Mouse (Mus musculus) olfactory bulb, adult 2 months (tissue): ENCODE data around the gene Pla2r1. TPM values are rescaled to one million over a fixed set of nuclear protein-coding genes. Genes with fewer than 3 reads are reported as not detected.

ENCODE experiments used
- H3K27ac ChIP-seq: fragments of 200-500 bp; 2 replicates; pipeline ENCODE4 v1.5.1; 2012; ENCODE audit warnings: low read depth, low read length; ENCODE audit not compliant: insufficient read depth
- H3K4me1 ChIP-seq: fragments of 200-500 bp; 2 replicates; pipeline ENCODE4 v1.6.1; 2012; ENCODE audit warnings: low read length; ENCODE audit not compliant: control insufficient read depth, insufficient read depth
- H3K4me3 ChIP-seq: fragments of 200-500 bp; 2 replicates; pipeline ENCODE4 v1.5.1; 2012; ENCODE audit warnings: mild to moderate bottlenecking, low read depth, low read length, moderate library complexity; ENCODE audit not compliant: insufficient read depth
- CTCF ChIP-seq: fragments of 200-500 bp; IDR thresholded peaks from 2 replicates; pipeline ENCODE4 v1.5.1; 2012; ENCODE audit warnings: low read depth, mild to moderate bottlenecking, low read length, moderate library complexity; ENCODE audit not compliant: insufficient read depth
- POLR2A ChIP-seq: fragments of 200-500 bp; IDR thresholded peaks from 2 replicates; pipeline ENCODE4 v1.6.1; 2012; ENCODE audit warnings: mild to moderate bottlenecking, low read depth, low read length, moderate library complexity; ENCODE audit not compliant: insufficient read depth
- WGBS: fragments of 180-500 bp; shearing (Covaris S2); methylation state at CpG from one replicate; pipeline ENCODE4 v1.1.7; 2018; 5-methylcytosine and 5-hydroxymethylcytosine counted together
- polyA plus RNA-seq: library from polyadenylated mRNA; stranded (reverse); fragments of >200 nt; gene quantifications from 2 replicates; pipeline ENCODE4 v1.2.4, GENCODE M21; 2012; ENCODE audit warnings: low replicate concordance; ENCODE audit not compliant: missing spikeins, insufficient read depth, insufficient read length

Pla2r1 gene
- polyA plus RNA-seq, 1 experiment, result not detected

- Histone ChIP-seq H3K27ac (no peak overlapping the region), H3K4me1 (no peaks in the 10 kb centered on the region), H3K4me3 (no peak overlapping the region)
- TF ChIP-seq CTCF (no peak), POLR2A (no peak)
- WGBS, result 91% methylated on average over 4 of the region's 4 CpGs
Measured at GRCm38 (mm10) chr2:60392286-60392685, 160.8 kb downstream of the Pla2r1 start.

DNA sequence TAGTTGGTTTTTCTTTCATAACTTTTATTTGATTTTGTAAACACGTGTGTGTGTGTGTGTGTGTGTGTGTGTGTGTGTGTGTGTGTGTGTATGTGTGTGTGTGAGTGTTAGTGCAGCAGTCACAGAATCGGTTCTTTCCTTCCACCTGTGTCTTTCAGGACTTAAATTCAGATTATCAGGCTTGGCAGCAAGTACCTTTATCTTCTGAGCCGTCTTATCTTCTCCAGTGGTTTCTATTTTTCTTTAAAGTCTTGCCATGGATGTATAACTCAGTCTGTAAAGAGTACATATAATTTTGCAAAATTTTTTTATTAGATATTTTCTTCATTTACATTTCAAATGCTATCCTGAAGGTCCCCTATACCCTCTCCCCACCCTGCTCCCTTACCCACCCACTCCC is 165.7 kb downstream of the Pla2r1 start:
- Histone ChIP-seq H3K27ac (no peak overlapping the region), H3K4me3 (no peak overlapping the region), H3K4me1 (peaks cover 6% of the 10 kb centered on the region)
- TF ChIP-seq POLR2A, result no peak
- 91% methylated on average over 3 of the region's 3 CpGs for WGBS

DNA sequence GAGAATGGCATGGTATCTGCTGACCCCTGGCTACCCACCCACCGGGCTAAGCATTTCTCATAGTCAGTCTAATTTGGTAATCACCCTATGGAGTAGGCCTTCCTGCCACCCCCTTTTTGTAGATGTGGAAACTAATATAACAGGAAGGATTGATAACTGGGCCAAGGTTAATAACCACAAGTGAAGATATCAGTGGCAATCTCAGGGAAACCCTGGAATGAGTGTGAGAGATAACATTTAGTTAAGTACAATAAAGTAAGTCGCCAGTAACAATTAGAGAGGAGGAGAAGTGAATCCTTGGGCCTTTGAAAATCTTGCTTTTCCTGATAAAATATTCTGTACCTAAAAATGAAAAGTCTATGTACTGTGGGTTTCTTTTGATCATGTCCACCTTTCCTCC is 166.3 kb downstream of the Pla2r1 start:
- Histone ChIP-seq H3K4me1 (peaks cover 6% of the 10 kb centered on the region), H3K4me3 (no peak overlapping the region), H3K27ac (no peak overlapping the region)
- 92% methylated on average over 2 of the region's 2 CpGs for WGBS
- TF ChIP-seq POLR2A, result no peak
- TF ChIP-seq CTCF, result no peak

DNA sequence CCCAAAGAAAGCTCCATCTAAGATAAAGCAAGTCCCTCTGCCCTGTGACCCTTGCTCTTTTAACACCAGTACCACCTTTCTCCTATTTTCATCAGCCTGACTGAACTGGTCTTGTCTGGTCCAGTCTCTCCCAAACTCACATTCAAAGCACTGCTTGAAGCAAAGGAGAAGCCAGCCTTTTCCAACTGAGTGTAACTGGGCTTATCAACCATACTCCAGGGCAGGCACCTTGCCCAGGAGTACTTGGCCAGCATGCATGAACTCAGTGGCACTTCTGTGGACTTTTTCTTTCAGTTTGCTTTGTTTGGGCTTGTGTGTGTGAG is 168.4 kb downstream of the Pla2r1 start:
- H3K4me3 ChIP-seq, result no peak overlapping the region
- H3K4me1 ChIP-seq, result peaks cover 6% of the 10 kb centered on the region
- H3K27ac ChIP-seq, result no peak overlapping the region
- TF ChIP-seq POLR2A (no peak), CTCF (no peak)

DNA sequence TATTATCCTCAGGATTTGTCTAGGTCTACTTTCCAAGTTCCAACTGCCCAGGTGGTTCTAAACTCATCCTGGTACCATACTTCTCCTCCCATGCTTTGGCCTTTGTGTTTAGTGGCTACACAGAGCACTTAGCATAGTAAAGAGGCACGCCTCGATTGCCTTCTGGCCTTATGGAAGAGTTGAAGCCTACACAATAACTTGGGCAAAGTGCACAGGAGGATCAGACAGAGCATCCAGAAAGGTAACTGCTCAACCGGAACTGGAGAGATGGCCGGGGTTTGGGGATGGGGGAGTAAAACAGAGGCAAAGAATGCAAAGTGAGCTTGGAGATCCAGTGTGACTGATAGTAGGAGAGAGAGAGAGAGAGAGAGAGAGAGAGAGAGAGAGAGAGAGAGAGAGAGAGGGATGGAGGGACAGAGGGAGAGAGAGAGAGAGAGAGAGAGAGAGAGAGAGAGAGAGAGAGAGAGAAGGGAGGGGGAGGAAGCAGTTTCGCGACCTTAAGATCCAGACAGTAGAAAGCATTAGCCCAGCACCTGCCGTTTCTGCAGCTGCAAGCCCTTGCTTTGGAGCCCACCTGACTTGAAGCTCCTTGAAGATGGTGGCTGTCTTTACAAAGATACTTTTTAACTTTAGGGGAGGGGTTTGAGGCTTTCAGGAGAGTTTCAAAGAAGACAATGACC is 168.9 kb downstream of the Pla2r1 start:
- Histone ChIP-seq H3K27ac (no peak overlapping the region), H3K4me1 (peaks cover 6% of the 10 kb centered on the region), H3K4me3 (no peak overlapping the region)
- no peak for TF ChIP-seq CTCF
- TF ChIP-seq POLR2A, result no peak
- WGBS, result 62% methylated on average over 7 of the region's 7 CpGs

DNA sequence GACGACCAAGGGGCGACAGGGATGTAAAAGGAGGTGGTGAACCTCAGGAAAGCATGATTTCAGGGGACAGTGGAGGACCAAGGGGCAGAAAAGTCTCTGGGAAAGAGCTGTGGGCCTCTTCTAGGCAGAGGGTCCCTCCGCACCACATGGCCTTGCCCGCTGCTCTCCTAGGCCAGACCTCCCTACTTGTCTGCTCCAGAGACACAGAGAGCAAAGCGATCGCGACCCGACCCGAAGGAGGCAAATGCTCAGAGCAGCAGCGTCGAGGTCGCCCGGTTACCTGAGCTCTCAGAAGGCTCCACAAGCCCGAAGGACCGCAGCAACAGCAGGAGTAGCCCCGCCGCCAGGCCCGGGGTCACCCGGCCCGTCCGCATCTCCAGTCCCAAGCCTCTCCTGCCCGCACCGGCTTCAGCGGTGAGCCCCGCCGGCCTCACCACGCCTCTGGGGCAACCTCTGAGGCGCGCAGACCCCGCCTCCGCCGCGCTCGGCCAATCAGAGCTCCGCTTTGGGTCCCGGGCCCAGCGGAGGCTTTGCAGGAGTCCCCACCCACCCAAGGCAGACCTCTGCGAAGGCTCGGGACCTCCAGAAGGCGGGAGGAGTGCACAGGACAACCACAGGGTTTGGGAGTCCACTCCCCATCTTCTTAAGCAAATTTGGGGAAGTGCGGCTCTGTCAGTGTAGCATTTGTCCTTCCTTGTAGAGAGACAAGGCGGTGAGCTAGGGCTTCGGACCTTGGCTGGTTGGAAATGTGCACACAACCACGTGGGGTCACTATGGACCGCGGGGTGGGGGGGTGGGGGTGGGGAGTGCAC is 170.0 kb downstream of the Pla2r1 start, which contains the start of gene Ly75:
TSS of gene Ly75 (minus strand) at position 446 of the 812 bp plus-strand sequence.
- Histone ChIP-seq H3K27ac (no peak within 1 kb of the TSS), H3K4me1 (peaks cover 6% of the 10 kb centered on the region), H3K4me3 (peak within 1 kb of the TSS; percentile 54)
- TF ChIP-seq POLR2A (no peak), CTCF (no peak)
- 3% methylated on average over 46 of the region's 46 CpGs for WGBS

- TF ChIP-seq POLR2A (no peak), CTCF (no peak)
- 92% methylated on average over 3 of the region's 3 CpGs for WGBS
- Histone ChIP-seq H3K4me1 (peaks cover 6% of the 10 kb centered on the region), H3K27ac (no peak overlapping the region), H3K4me3 (0 out of 2 replicates have a peak overlapping the region, but pooled peaks have one; percentile 54)
Measured at GRCm38 (mm10) chr2:60382346-60382745, 170.8 kb downstream of the Pla2r1 start.

DNA sequence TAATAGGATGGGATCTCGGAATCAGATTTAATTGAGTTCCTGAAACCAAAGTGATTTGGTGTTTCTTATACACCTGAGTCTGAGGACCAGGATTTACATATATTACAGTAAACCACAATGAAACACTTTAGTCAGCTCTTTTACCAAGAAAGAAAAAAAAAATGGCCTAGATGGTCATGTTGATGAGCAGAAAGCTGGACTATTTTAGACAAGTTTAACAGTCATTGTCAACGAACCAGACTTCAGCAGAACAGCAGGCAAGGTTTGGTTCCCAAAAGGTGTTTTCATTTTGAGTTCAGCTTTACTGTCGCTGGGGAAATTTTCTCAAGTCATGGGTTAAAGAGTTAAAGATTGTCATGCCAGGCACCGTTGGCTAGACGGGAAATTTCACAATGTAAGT is 175.8 kb downstream of the Pla2r1 start:
- H3K27ac ChIP-seq, result no peak overlapping the region
- no peaks in the 10 kb centered on the region for H3K4me1 ChIP-seq
- H3K4me3 ChIP-seq, result no peak overlapping the region
- no peak for TF ChIP-seq POLR2A
- TF ChIP-seq CTCF, result no peak
- WGBS, result 86% methylated on average over 5 of the region's 5 CpGs

GRCm38 (mm10) chr2:60375608-60376107 is 177.4 kb downstream of the Pla2r1 start:
- WGBS, result 96% methylated on average over 15 of the region's 15 CpGs
- H3K4me1 ChIP-seq, result no peaks in the 10 kb centered on the region
- no peak overlapping the region for H3K4me3 ChIP-seq
- no peak for TF ChIP-seq CTCF
- TF ChIP-seq POLR2A, result no peak
- H3K27ac ChIP-seq, result no peak overlapping the region
